Mouse (Mus musculus): Measurements from ENCODE around the gene Tbrg1. TPM values are rescaled to one million over a fixed set of nuclear protein-coding genes. Genes with fewer than 3 reads are reported as not detected.
A peak's percentile ranks its signal among the peaks of the same experiment; 100 is the strongest.

Gene Tbrg1
- total RNA-seq, 4 experiments from 2014 or later = 27.5 to 33.7 (median 28.8) TPM

- DNase-seq (ENCODE audit: low spot score in 2 of 2) = no peak
These were observed 24.8 kb downstream of the Tbrg1 start for GRCm38 (mm10) chr9:37632305-37632704.

- no peak for DNase-seq (ENCODE audit: low spot score in 2 of 2)
These were observed 27.2 kb downstream of the Tbrg1 start for GRCm38 (mm10) chr9:37629941-37630340.

GRCm38 (mm10) chr9:37628581-37628980 is 28.5 kb downstream of the Tbrg1 start:
- no peak for DNase-seq (ENCODE audit: low spot score in 2 of 2)

- no peak for DNase-seq (ENCODE audit: low spot score in 2 of 2)
These were observed 29.8 kb downstream of the Tbrg1 start for GRCm38 (mm10) chr9:37627263-37627662.

- DNase-seq (ENCODE audit: low spot score in 2 of 2) = no peak
These were observed 31.0 kb downstream of the Tbrg1 start for GRCm38 (mm10) chr9:37626103-37626567.

GRCm38 (mm10) chr9:37625641-37626040 is 31.5 kb downstream of the Tbrg1 start:
- no peak for DNase-seq (ENCODE audit: low spot score in 2 of 2)

- DNase-seq (ENCODE audit: low spot score in 2 of 2) = no peak
These were observed 32.0 kb downstream of the Tbrg1 start for GRCm38 (mm10) chr9:37625129-37625528.

- DNase-seq (ENCODE audit: low spot score in 2 of 2) = no peak
These were observed 32.6 kb downstream of the Tbrg1 start for GRCm38 (mm10) chr9:37624502-37624901.

- DNase-seq (ENCODE audit: low spot score in 2 of 2) = no peak
These were observed 33.1 kb downstream of the Tbrg1 start for GRCm38 (mm10) chr9:37623981-37624380.

- DNase-seq (ENCODE audit: low spot score in 2 of 2) = no peak
These were observed 35.8 kb downstream of the Tbrg1 start for GRCm38 (mm10) chr9:37621290-37621689.

- no peak for DNase-seq (ENCODE audit: low spot score in 2 of 2)
These were observed 40.3 kb downstream of the Tbrg1 start for GRCm38 (mm10) chr9:37616770-37617169.

GRCm38 (mm10) chr9:37615220-37615619 is 41.9 kb downstream of the Tbrg1 start:
- DNase-seq (ENCODE audit: low spot score in 2 of 2) = no peak

- no peak for DNase-seq (ENCODE audit: low spot score in 2 of 2)
These were observed 42.8 kb downstream of the Tbrg1 start for GRCm38 (mm10) chr9:37614316-37614715.

GRCm38 (mm10) chr9:37613911-37614280 is 43.2 kb downstream of the Tbrg1 start:
- DNase-seq (ENCODE audit: low spot score in 2 of 2) = no peak

GRCm38 (mm10) chr9:37613182-37613910 is 43.8 kb downstream of the Tbrg1 start, which contains the start of gene Spa17:
Gene Spa17 (minus strand): TSS chr9:37613722.
- peak; percentile 73 to 81 for DNase-seq (ENCODE audit: low spot score in 2 of 2)

- no peak for DNase-seq (ENCODE audit: low spot score in 2 of 2)
These were observed 47.6 kb downstream of the Tbrg1 start for GRCm38 (mm10) chr9:37609558-37609957.

GRCm38 (mm10) chr9:37605089-37605488 is 52.0 kb downstream of the Tbrg1 start:
- DNase-seq (ENCODE audit: low spot score in 2 of 2) = no peak

GRCm38 (mm10) chr9:37600538-37601205 is 56.4 kb downstream of the Tbrg1 start:
- no peak for DNase-seq (ENCODE audit: low spot score in 2 of 2)

Other genes starting within 250 kb of the Tbrg1 start
- not detected for gene Robo3, start 224.1 kb downstream of the Tbrg1 start, total RNA-seq (2022)
- 1 to 10 TPM; 2.2 to 3.2 (median 2.3) TPM for gene Msantd2, start 168.0 kb downstream of the Tbrg1 start, total RNA-seq (2022)
- 10 to 100 TPM; 11.7 to 19.3 (median 15.3) TPM for gene Esam, start 129.2 kb downstream of the Tbrg1 start, total RNA-seq (2022)
- gene Vsig2, start 118.1 kb downstream of the Tbrg1 start, total RNA-seq (2022) = 1 to 10 TPM in 1 of 4 experiments, under 1 TPM in 3; 0.70 to 2.1 (median 0.78) TPM
- under 1 TPM; 0.44 to 0.67 (median 0.55) TPM for gene Nrgn, start 104.4 kb downstream of the Tbrg1 start, total RNA-seq (2022)
- gene Siae, start 101.6 kb downstream of the Tbrg1 start, total RNA-seq (2022) = 1 to 10 TPM; 3.5 to 5.0 (median 4.1) TPM
- 1 to 10 TPM; 1.6 to 3.1 (median 2.2) TPM for gene Spa17, start 43.6 kb downstream of the Tbrg1 start, total RNA-seq (2022)
- gene Panx3, start 11.9 kb upstream of the Tbrg1 start, total RNA-seq (2022) = not detected
- gene Olfr160, start 58.9 kb upstream of the Tbrg1 start, total RNA-seq (2022) = not detected
- gene Olfr874, start 87.8 kb upstream of the Tbrg1 start, total RNA-seq (2022) = not detected
- not detected for gene Olfr875, start 114.5 kb upstream of the Tbrg1 start, total RNA-seq (2022)
- gene Olfr876, start 145.7 kb upstream of the Tbrg1 start, total RNA-seq (2022) = not detected
- not detected for gene Olfr877, start 197.0 kb upstream of the Tbrg1 start, total RNA-seq (2022)
- not detected for gene Olfr145, start 239.4 kb upstream of the Tbrg1 start, total RNA-seq (2022)